Mouse (Mus musculus): Measurements from ENCODE around the gene Fgfr2. TPM values are rescaled to one million over a fixed set of nuclear protein-coding genes. Genes with fewer than 3 reads are reported as not detected.

The Fgfr2 gene
- polyA plus RNA-seq, 1 experiment from 2014 or later = 93.6 TPM

DNA sequence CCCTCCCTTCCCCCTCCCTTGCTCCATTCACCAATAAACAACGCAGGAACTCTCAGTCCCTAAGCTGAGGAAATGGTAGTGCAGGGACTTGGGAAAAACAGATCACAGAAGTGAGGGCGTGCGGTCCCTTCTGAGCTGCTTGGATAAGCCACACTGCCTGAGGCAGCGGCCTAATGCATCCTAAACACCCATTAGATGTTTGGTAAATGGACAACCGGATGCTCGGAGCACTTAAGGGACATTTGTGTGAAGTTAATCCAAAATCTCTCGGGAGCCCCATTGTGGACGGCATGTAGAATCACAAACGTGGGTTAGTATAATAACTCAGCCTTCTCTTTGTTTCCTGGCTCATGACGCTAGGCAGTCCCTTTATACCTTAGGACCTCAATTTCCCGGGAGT is 791.0 kb downstream of the Fgfr2 start:
- Histone ChIP-seq H3K9me3 (ENCODE audit: control insufficient read depth, low read length) (no peaks in the 10 kb centered on the region), H3K36me3 (ENCODE audit: control insufficient read depth, insufficient read depth, low read length) (no peaks in the 10 kb centered on the region), H3K27me3 (ENCODE audit: control insufficient read depth, insufficient read depth, low read length) (no peaks in the 10 kb centered on the region), H3K4me1 (replicated peaks; ENCODE audit: control insufficient read depth, insufficient read depth, low read length) (peaks cover 5% of the 10 kb centered on the region; the same call in 1 of the 2 replicates), H3K4me3 (ENCODE audit: low read depth, low read length) (no peak overlapping the region), H3K9ac (ENCODE audit: low read length) (no peak overlapping the region), H3K27ac (ENCODE audit: low read depth, low read length) (no peak overlapping the region), H3K4me2 (ENCODE audit: low read depth, low read length, severe bottlenecking) (no peak overlapping the region)
- 63% methylated on average over 11 of the region's 11 CpGs for WGBS
- DNase-seq (ENCODE audit: low spot score) = no peak
- ATAC-seq (replicated peaks; ENCODE audit: low FRiP score) = no peak

DNA sequence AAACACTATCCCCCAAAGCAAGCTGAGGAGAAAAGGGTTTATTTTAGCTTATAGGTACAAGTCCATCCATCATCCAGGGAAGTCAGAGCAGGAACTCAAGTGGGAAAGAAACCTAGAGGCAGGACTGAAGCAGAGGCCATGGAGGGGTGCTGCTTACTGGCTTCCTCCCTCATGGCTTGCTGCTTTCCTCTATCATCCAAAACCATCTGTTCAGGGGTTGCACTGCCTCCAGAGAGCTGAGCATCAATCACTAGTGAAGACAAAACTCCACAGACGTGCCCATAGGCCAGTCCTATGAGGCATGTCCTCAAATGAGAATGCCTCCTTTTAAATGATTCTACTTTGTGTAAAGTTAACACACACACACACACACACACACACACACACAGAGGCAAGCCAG is 793.0 kb downstream of the Fgfr2 start:
- ATAC-seq (replicated peaks; ENCODE audit: low FRiP score) (no peak), DNase-seq (ENCODE audit: low spot score) (no peak)
- Histone ChIP-seq H3K9me3 (ENCODE audit: control insufficient read depth, low read length) (no peaks in the 10 kb centered on the region), H3K27me3 (ENCODE audit: control insufficient read depth, insufficient read depth, low read length) (no peaks in the 10 kb centered on the region), H3K4me1 (replicated peaks; ENCODE audit: control insufficient read depth, insufficient read depth, low read length) (no peaks in the 10 kb centered on the region), H3K9ac (ENCODE audit: low read length) (no peak overlapping the region), H3K4me3 (ENCODE audit: low read depth, low read length) (no peak overlapping the region), H3K27ac (ENCODE audit: low read depth, low read length) (no peak overlapping the region), H3K4me2 (ENCODE audit: low read depth, low read length, severe bottlenecking) (no peak overlapping the region), H3K36me3 (ENCODE audit: control insufficient read depth, insufficient read depth, low read length) (no peaks in the 10 kb centered on the region)
- WGBS = 84% methylated on average over 1 of the region's 1 CpGs

DNA sequence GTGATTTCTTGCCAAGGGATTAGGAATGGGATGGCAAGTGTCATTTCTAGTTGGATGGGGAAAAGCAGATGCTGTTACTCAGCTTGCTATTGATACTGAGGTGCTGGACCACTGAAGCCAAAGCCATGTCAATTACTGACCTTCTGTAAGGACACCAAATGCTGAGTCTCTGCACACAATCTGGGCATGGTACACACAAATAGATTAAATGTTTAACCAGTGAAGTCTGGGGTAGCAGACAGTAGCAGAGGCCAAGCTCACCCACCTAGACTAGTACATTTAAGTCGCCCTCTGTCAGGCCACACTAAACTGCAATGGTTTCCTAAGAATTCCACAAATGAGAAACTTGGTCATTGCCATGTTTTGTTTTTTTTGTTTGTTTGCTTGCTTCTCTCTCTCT is 794.5 kb downstream of the Fgfr2 start:
- Histone ChIP-seq H3K4me2 (ENCODE audit: low read depth, low read length, severe bottlenecking) (no peak overlapping the region), H3K9ac (ENCODE audit: low read length) (no peak overlapping the region), H3K4me3 (ENCODE audit: low read depth, low read length) (no peak overlapping the region), H3K27ac (ENCODE audit: low read depth, low read length) (no peak overlapping the region), H3K9me3 (ENCODE audit: control insufficient read depth, low read length) (no peaks in the 10 kb centered on the region), H3K27me3 (ENCODE audit: control insufficient read depth, insufficient read depth, low read length) (no peaks in the 10 kb centered on the region), H3K36me3 (ENCODE audit: control insufficient read depth, insufficient read depth, low read length) (no peaks in the 10 kb centered on the region), H3K4me1 (replicated peaks; ENCODE audit: control insufficient read depth, insufficient read depth, low read length) (no peaks in the 10 kb centered on the region)
- ATAC-seq (replicated peaks; ENCODE audit: low FRiP score) (no peak), DNase-seq (ENCODE audit: low spot score) (no peak)
- WGBS = 90% methylated on average over 1 of the region's 1 CpGs

DNA sequence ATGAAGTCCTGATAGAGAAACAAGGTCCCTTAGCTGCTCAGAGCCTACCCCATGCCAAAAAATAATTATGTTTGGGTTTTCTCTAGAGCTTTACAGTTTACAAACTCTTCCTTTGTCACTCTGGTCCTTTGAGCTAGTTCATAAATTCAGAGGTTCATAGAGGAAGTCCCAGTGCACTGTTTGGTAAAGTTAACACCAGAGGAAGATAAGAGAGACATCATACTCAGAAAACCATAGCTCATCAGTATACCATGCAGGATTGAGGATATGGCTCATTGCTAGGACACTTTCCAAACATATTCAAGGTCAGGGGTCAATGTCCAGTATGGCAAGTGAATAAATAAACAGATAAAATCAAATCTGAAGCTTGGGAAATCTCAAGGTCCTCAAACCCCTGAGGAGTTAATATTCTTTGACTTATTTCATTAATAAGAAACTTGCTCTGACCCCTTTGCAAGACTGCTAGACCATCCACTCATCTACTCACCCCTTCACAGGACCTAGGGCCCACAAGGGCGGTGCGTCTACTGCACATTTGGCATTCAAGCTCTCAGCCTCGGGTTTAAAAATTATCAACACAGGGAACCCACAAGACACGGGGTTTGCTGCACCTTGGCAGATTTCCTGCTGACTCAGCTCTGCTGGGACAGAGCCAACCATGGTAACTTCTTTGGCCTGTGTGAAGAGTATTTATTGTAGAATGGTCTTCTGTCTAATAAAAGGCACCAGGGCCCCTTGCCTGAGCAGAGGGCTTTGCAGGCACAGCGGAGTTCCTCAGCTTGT is 797.4 kb downstream of the Fgfr2 start:
- H3K36me3 ChIP-seq (ENCODE audit: control insufficient read depth, insufficient read depth, low read length) = no peaks in the 10 kb centered on the region
- no peak overlapping the region for H3K4me2 ChIP-seq (ENCODE audit: low read depth, low read length, severe bottlenecking)
- H3K27ac ChIP-seq (ENCODE audit: low read depth, low read length) = no peak overlapping the region
- H3K27me3 ChIP-seq (ENCODE audit: control insufficient read depth, insufficient read depth, low read length) = no peaks in the 10 kb centered on the region
- WGBS = 80% methylated on average over 5 of the region's 5 CpGs
- no peak for ATAC-seq (replicated peaks; ENCODE audit: low FRiP score)
- no peak overlapping the region for H3K4me3 ChIP-seq (ENCODE audit: low read depth, low read length)
- no peak for DNase-seq (ENCODE audit: low spot score)
- H3K9me3 ChIP-seq (ENCODE audit: control insufficient read depth, low read length) = no peaks in the 10 kb centered on the region
- H3K4me1 ChIP-seq (replicated peaks; ENCODE audit: control insufficient read depth, insufficient read depth, low read length) = no peaks in the 10 kb centered on the region
- H3K9ac ChIP-seq (ENCODE audit: low read length) = no peak overlapping the region

DNA sequence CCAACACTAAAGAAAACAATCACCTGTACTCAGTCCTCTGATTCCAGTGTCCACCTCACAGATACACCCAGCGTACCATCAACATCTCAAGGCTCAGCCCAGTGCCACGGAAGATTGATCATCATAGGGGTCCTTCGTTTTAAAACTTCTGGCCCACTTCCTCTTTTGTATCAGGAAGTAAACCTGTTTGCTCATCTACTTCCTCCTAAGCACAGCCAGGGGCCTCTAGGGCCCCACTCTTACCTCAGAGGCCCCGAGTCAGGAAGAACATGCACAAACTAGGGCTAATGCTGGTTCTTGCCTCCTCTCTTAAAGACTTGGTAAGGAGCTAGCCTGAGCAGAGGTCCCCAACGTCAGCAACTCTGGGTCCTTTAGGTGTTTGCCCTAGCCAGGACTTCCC is 799.7 kb downstream of the Fgfr2 start:
- H3K9ac ChIP-seq (ENCODE audit: low read length) = no peak overlapping the region
- no peak overlapping the region for H3K27ac ChIP-seq (ENCODE audit: low read depth, low read length)
- DNase-seq (ENCODE audit: low spot score) (no peak), ATAC-seq (replicated peaks; ENCODE audit: low FRiP score) (no peak)
- no peak overlapping the region for H3K4me3 ChIP-seq (ENCODE audit: low read depth, low read length)
- no peaks in the 10 kb centered on the region for H3K4me1 ChIP-seq (replicated peaks; ENCODE audit: control insufficient read depth, insufficient read depth, low read length)
- WGBS = 86% methylated on average over 5 of the region's 5 CpGs
- H3K4me2 ChIP-seq (ENCODE audit: low read depth, low read length, severe bottlenecking) = no peak overlapping the region
- no peaks in the 10 kb centered on the region for H3K9me3 ChIP-seq (ENCODE audit: control insufficient read depth, low read length)
- H3K36me3 ChIP-seq (ENCODE audit: control insufficient read depth, insufficient read depth, low read length) = no peaks in the 10 kb centered on the region
- no peaks in the 10 kb centered on the region for H3K27me3 ChIP-seq (ENCODE audit: control insufficient read depth, insufficient read depth, low read length)

DNA sequence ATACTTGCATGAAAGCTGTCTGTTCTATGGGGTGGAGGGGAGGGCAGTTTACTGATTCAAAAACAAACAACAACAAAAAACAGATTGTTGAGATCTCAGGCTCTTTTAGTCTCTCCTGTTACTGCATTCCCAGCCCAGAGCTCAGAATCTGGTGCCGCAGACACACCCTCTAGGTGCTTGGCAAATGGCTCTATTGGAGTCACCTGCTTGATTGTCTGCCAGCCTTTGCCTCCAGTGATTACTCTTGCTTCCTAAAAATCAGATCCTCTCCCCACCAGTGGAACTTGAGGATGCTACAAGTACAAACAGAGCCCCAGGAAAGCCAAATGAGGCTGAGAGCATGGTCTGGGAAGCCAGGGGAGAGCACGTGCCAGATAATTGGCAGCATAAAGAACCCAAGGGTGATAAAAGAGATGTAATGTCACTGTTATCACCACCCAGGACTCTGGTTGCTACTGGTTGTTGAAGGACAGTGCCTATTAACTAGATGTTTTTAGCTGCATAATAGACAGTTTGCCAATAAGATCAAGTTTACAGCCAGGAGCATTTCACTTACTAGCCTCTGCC is 801.7 kb downstream of the Fgfr2 start:
- no peak for DNase-seq (ENCODE audit: low spot score)
- H3K27ac ChIP-seq (ENCODE audit: low read depth, low read length) = no peak overlapping the region
- no peak overlapping the region for H3K4me2 ChIP-seq (ENCODE audit: low read depth, low read length, severe bottlenecking)
- no peaks in the 10 kb centered on the region for H3K9me3 ChIP-seq (ENCODE audit: control insufficient read depth, low read length)
- no peaks in the 10 kb centered on the region; the same call in 1 of the 2 replicates for H3K27me3 ChIP-seq (ENCODE audit: control insufficient read depth, insufficient read depth, low read length)
- no peak overlapping the region for H3K4me3 ChIP-seq (ENCODE audit: low read depth, low read length)
- H3K36me3 ChIP-seq (ENCODE audit: control insufficient read depth, insufficient read depth, low read length) = no peaks in the 10 kb centered on the region
- no peak overlapping the region for H3K9ac ChIP-seq (ENCODE audit: low read length)
- 0 out of 2 replicates have a peak, but pooled peaks cover 4% of the 10 kb centered on the region for H3K4me1 ChIP-seq (replicated peaks; ENCODE audit: control insufficient read depth, insufficient read depth, low read length)
- ATAC-seq (replicated peaks; ENCODE audit: low FRiP score) = no peak
- 93% methylated on average over 2 of the region's 2 CpGs for WGBS

DNA sequence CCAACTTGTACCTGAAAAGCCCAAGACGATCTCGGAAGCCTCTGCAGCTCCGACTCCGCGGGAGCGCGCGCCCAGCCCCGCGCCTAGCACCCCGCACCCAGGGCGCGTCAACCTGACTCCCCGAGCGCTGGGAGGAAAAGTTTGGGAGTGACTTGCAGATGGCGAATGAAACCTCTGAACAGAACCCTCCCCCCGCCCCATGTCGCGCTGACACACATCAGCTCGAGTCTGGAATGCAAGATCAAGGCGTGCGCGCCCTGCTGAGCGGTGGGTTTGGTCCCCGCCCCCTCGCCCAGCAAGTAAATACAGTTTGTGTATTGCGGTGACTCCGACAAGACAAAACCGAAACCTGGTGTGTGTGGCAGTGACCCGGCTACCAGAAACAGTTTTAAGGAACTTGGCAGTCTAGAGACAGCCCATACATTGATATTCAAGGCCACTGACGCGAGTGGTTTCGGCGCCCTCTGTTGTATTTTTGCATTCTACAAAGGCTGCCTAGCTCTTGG is 806.1 kb downstream of the Fgfr2 start, which contains the start of gene Chst15:
TSS of gene Chst15 (minus strand) at position 193 of the 506 bp plus-strand sequence.
- ATAC-seq (replicated peaks; ENCODE audit: low FRiP score) (peak; percentile 43), DNase-seq (ENCODE audit: low spot score) (peak; percentile 87)
- Histone ChIP-seq H3K27me3 (ENCODE audit: control insufficient read depth, insufficient read depth, low read length) (no peaks in the 10 kb centered on the region; the same call in 1 of the 2 replicates), H3K9me3 (ENCODE audit: control insufficient read depth, low read length) (no peaks in the 10 kb centered on the region), H3K4me1 (replicated peaks; ENCODE audit: control insufficient read depth, insufficient read depth, low read length) (0 out of 2 replicates have a peak, but pooled peaks cover 4% of the 10 kb centered on the region), H3K36me3 (ENCODE audit: control insufficient read depth, insufficient read depth, low read length) (no peaks in the 10 kb centered on the region), H3K4me3 (ENCODE audit: low read depth, low read length) (peak within 1 kb of the TSS; percentile 62), H3K27ac (ENCODE audit: low read depth, low read length) (peak within 1 kb of the TSS; percentile 59), H3K9ac (ENCODE audit: low read length) (peak within 1 kb of the TSS; percentile 86), H3K4me2 (ENCODE audit: low read depth, low read length, severe bottlenecking) (peak within 1 kb of the TSS; percentile 97)
- under 1% methylated on average over 34 of the region's 34 CpGs for WGBS

DNA sequence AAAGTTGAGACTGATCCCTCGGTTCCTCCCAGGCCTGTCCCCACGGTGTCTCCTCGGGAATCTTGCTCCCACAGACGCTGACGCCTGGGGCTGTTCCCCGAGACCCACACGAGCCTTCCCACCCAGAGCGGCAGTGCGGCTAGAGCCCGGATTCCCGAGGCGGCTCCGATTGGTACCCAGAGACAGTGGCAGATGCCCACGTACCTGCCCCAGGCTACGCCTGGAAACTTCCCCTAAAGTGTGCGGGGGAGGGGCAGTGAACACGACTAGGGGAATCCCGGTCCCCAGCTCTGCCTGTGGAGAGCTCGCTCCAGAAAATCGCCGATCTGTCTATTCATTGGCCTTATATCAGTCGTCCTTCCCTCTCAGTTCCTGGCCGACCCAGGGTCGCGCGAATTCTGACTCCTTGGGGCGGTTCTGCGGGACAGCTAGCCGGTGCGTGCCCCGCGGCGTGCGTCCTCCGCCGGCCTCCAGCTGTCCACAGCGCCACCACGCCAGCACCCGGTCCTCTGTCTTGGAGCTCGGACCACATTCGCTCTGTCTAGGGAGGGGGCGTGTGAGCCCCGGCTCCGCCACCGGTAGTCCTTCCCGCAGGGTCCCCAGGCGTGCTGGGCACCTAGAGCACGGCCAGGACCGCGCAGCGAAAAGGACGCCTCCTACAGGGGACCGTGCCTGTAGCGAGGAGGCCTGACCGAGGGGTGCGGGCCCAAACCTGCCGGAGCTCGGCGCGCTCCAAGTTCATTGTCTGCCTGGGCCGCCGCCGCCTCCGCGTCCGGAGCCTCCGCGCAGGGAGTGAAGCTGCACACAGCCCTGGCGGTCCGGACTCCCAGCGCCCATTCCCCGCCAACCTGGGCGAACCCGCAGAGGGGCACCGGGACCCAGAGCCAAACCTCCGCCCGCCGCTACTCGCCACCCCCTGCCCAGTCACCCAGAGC is 806.8 kb downstream of the Fgfr2 start:
- Histone ChIP-seq H3K4me2 (ENCODE audit: low read depth, low read length, severe bottlenecking) (peak overlapping the region; percentile 97), H3K27ac (ENCODE audit: low read depth, low read length) (peak overlapping the region; percentile 59), H3K9me3 (ENCODE audit: control insufficient read depth, low read length) (no peaks in the 10 kb centered on the region), H3K36me3 (ENCODE audit: control insufficient read depth, insufficient read depth, low read length) (no peaks in the 10 kb centered on the region), H3K27me3 (ENCODE audit: control insufficient read depth, insufficient read depth, low read length) (no peaks in the 10 kb centered on the region; the same call in 1 of the 2 replicates), H3K9ac (ENCODE audit: low read length) (peak overlapping the region; percentile 86), H3K4me3 (ENCODE audit: low read depth, low read length) (peak overlapping the region; percentile 62), H3K4me1 (replicated peaks; ENCODE audit: control insufficient read depth, insufficient read depth, low read length) (0 out of 2 replicates have a peak, but pooled peaks cover 4% of the 10 kb centered on the region)
- WGBS = under 1% methylated on average over 79 of the region's 79 CpGs
- ATAC-seq (replicated peaks; ENCODE audit: low FRiP score) = peak; percentile 83
- DNase-seq (ENCODE audit: low spot score) = peak; percentile 86
